Mouse (Mus musculus): Measurements from ENCODE around the gene Exosc6.
"Not testable (repeated sequence)": the region's sequence is repeated elsewhere in the genome, so short reads cannot be mapped to it uniquely, and the experiment has no call there.

The Exosc6 gene

GRCm38 (mm10) chr8:111056158-111056663 is at the start of gene Exosc6:
Gene Exosc6, plus strand, starts transcription at chr8:111056339.
- DNase-seq (ENCODE audit: low read depth, low spot score): peak; percentile 88

DNA sequence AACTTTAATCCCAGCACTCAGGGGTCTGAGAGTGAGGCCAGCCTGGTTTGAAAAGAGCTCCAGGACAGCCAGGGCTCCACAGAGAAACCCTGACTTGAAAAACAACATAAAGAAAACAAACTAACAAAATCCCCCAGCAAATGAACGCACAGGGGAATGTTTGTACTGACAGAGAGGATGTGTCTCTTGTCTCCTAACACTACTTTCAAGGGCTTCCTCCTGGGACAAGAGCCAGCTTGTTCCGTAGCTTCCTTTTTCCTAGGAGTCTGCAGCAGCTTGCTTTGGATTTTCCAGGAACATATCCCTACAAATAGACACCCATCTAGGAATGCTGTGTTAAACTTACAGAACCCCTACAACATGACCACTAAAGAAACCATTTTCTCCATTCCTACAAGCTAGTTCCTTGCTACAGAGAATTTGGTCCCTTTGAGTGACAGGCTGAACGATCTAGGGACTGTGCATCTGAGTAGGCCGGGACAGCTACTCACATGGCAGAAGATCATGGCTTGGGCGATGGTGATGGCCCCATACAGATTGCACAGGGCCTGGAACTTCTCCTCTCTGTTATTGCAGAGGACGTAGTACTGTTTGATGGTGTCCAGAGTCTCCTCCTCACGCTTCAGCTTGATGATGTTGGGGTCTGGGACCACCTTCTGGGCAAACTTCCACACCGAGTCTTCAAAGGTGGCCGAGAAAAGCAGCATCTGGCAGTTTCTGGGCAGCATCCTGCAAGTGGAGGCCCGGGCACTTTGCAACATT is 45.7 kb upstream of the Exosc6 start:
- not testable (repeated sequence) for DNase-seq (ENCODE audit: low read depth, low spot score)

DNA sequence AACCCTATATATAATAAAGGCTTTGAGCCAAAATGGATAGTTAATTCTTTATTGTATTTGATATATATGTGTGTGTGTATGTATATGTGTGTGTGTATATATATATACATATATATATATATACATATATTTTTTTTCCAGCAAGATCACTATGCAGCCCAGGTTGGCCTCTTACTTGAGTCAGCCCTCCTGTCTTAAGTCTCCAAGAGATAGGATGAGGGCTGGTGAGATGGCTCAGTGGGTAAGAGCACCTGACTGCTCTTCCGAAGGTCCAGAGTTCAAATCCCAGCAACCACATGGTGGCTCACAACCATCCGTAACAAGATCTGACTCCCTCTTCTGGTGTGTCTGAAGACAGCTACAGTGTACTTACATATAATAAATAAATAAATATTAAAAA is 29.5 kb upstream of the Exosc6 start:
- DNase-seq (ENCODE audit: low read depth, low spot score): not testable (repeated sequence)

GRCm38 (mm10) chr8:111027391-111027937 is 28.7 kb upstream of the Exosc6 start:
- peak; percentile 65 for DNase-seq (ENCODE audit: low read depth, low spot score)

GRCm38 (mm10) chr8:111029589-111029988 is 26.6 kb upstream of the Exosc6 start:
- DNase-seq (ENCODE audit: low read depth, low spot score): no peak

DNA sequence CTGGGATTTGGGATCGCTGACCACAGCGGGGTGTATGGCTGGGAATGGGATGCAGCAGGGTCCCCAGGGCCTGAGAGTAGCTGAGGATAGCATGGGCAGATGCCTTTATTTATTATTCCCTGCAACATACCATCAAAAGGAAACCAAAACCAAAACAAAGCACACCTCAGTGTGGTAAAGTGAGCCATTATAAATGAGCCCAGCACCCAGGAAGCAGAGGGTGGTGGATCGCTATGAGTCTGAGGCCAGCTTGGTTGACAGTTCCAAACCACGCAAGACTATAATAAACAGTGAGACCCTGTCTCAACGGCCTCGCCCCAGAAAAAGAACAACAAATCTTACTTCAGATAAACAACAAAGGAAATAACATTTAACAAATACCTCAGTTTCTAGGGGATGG is 26.1 kb upstream of the Exosc6 start:
- DNase-seq (ENCODE audit: low read depth, low spot score): no peak

DNA sequence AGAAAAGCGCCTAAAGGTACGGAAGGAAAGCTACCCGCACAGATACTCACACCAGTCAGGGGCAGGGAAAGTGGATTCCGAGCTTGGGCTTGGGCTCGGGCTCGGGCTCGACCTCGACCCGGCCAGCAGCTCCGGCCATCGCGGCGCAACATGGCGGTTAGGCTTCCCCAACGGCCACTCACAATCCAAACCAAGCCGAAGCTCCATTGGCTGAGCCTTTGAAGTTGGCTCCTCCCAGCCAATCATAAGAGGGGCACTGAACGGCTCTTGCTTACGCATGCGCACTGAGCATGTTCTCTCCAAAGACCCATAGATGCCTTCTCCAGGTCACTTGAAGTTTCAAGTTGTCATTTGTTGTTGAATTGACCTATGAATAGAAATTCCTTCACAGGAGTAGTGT is 24.6 kb upstream of the Exosc6 start, which contains the start of gene Ddx19b:
Ddx19b (minus strand) TSS at position 180 of the 400 bp plus-strand sequence.
- no peak for DNase-seq (ENCODE audit: low read depth, low spot score)

DNA sequence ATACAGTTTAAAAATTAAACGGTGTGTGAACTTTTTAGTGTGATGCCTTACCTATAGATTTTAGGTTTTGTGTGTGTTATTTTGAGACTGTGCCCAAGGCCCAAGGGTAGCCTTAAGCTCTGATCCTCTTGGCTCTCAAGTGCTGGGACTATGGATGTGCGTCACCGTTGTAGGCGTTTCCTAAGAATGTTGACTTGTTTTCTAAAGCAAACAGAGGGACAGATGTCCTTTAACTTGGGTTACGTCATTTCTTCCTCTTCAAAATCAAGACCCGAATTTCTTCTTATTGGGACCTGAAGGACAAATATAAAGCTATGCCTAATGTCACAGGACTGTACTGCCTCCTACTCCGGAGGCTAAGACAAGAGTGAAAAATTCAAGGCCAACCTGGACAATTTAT is 23.2 kb upstream of the Exosc6 start, which contains the start of gene Aars:
Aars (plus strand) TSS at position 229 of the 400 bp plus-strand sequence.
- DNase-seq (ENCODE audit: low read depth, low spot score): no peak

GRCm38 (mm10) chr8:111033482-111034215 is 22.5 kb upstream of the Exosc6 start:
- DNase-seq (ENCODE audit: low read depth, low spot score): peak; percentile 100

DNA sequence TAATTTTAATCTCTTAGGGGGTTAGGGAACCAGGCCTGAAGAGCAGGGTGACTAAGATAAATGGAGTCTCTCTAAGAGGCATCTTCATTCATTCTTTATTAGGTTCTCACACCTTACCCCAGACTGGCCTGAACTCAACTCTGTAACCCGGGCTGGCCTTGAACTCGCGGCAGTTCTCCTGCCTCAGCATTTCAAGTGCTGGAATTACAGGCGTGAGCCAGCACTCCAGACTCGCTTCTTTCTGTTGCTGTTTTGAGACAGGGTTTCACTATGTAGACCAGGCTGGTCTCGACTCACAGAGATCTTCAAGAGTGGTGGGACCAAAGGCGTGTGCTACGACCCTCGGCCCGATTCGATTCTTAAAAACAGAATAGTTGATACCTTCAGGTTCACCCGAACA is 21.9 kb upstream of the Exosc6 start:
- no peak for DNase-seq (ENCODE audit: low read depth, low spot score)

- no peak for DNase-seq (ENCODE audit: low read depth, low spot score)
These were observed 19.5 kb upstream of the Exosc6 start for GRCm38 (mm10) chr8:111036591-111036990.

DNA sequence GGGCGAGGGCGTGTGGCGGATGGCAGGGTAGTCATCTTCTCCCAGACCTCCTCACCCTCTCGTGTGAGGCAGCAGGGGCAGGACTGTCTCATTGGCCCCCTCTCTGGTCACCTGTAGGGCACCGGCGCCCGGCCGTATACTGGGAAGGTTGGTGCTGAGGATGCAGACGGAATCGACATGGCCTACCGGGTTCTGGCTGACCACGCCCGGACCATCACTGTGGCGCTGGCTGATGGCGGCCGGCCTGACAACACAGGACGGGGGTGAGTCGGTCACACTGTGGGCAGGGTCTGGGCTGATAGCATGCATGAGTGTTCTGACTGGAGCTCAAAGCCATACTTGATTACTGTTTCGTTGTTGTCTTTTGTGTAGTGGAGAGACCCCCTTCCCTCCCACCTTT is 13.6 kb upstream of the Exosc6 start:
- DNase-seq (ENCODE audit: low read depth, low spot score): no peak

DNA sequence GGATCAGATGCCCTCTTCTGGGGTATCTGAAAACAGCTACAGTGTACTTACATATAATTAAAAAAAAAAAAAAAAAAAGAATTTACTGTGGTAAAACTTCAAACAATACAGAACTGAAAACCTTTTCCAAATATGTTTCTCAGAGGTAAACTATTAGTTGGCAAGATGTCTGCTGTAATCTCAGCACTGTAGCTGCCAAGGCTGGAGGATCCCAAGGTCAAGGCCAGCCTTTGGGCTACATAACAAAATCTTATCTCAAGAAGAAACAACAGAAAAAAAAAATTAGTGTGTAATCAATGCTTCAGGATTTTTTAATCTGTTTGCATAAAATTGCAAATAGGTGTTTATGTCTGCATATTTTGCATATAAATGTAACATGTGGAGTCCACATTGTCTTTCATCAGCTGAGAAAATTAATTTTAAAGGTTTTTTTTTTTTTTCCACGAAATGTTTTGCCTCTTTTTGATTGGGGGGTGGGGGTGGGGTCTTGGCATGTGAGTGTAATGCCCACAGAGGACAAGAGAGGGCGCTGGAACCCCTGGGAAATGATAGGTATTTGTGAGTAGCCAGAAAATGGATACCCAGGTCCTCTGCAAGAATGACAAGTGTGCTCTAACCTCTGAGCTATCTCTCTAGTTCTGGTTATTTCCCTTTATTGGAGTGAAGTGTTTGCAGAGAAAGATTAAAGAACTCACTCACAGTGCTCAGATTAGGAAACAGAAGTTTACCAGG is 12.0 kb upstream of the Exosc6 start:
- no peak for DNase-seq (ENCODE audit: low read depth, low spot score)

DNA sequence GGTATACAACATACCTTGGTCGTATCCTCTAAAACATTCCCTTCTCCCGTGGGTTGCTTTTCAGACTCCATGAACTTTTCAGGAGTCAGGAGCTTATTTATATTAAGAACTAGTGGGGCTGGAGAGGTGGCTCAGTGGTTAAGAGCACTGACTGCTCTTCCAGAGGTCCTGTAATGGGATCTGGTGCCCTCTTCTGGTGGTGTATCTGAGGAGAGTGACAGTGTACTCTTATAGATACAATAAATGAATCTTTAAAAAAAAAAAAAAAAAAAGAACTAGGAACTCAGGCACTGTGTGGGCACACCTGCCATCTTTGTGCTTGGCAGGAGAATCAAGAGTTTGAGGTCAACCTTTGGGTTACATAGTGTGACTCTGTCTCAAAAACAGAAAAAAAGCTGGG is 7.4 kb upstream of the Exosc6 start:
- DNase-seq (ENCODE audit: low read depth, low spot score): no peak

DNA sequence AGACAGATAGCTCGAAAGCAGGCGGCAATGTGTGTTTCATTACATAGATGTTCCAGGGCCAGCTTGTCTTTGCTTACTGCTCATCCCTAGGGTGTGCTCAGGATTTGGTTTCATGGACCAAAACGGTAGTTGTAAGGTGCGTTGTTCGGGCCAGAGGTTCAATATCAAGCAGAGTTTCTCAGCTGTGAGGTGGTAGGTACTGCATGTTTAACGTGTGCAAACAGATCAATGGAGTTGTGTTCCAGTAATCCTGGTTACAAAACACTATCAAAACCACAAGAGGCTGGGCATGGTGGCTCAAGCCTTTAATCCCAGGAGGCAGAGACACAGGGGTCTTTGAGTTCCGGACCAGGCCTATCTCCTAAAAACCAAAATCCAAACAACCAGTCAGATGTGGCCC is 7.0 kb upstream of the Exosc6 start:
- DNase-seq (ENCODE audit: low read depth, low spot score): no peak

DNA sequence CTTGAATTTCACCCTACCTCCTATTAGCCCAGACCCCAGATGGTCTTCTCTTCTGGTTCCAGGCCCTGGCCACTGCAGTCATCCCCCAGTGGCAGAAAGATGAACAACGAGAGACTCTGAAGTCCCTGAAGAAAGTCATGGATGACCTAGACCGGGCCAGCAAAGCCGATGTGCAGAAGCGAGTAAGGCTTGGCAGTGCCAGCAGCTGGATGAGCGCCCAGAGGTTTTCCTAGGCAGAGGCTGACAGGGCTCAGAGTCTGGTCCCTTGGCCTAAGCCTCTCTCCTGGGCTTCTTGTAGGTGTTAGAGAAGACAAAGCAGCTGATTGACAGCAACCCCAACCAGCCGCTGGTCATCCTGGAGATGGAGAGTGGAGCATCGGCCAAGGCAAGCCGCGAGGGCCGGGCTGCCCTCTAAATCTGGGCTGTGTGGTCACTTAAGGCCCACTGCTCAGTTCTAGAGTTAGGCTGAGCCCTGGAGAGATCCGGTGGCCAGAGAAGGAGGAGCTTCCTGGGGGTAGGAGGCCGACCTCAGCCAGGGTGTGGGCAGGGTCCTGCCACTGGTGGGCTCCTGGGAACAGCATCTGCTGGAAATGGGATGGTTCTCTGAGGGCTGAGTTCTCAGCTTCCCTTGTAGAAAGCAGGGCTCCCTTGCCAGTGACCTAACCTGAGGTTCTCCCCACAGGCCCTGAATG is 2.2 kb upstream of the Exosc6 start:
- no peak for DNase-seq (ENCODE audit: low read depth, low spot score)

GRCm38 (mm10) chr8:111055031-111055634 is 1.0 kb upstream of the Exosc6 start:
- no peak for DNase-seq (ENCODE audit: low read depth, low spot score)

- DNase-seq (ENCODE audit: low read depth, low spot score): no peak
These were observed 478 bp upstream of the Exosc6 start for GRCm38 (mm10) chr8:111055661-111056060.

GRCm38 (mm10) chr8:111056691-111057293 is 653 bp downstream of the Exosc6 start:
- no peak for DNase-seq (ENCODE audit: low read depth, low spot score)

- DNase-seq (ENCODE audit: low read depth, low spot score): no peak
These were observed 2.9 kb downstream of the Exosc6 start for GRCm38 (mm10) chr8:111058946-111059572.
